8 mouse cellular contexts compared by ENCODE assay signal in genomic region chr11:8955678-8956077, GRCm38 (mm10). TPM values are rescaled to one million over a fixed set of nuclear protein-coding genes. Genes with fewer than 3 reads are reported as not detected.
DNase-seq lines count a peak whose midpoint lies in the region; ATAC-seq lines count a peak whose summit lies in the region.
"Had no signal": no experiment of that assay in that cellular context is flagged by ENCODE, and none has a peak within 500 bp of the region (broad histone marks: within the 10 kb centered on the region; RNA-seq: fewer than 3 reads in every experiment).

No protein-coding gene starts in this region.

- no peaks in the 10 kb centered on the region for H3K9me3 ChIP-seq in intestine, embryonic 15.5 days

- H3K4me1 ChIP-seq in intestine, embryonic 15.5 days (replicated peaks) = no peaks in the 10 kb centered on the region

- WGBS in intestine, embryonic 15.5 days = 16% methylated on average over 1 of the region's 1 CpGs

- no peak overlapping the region for H3K4me3 ChIP-seq in intestine, embryonic 15.5 days (replicated peaks)
- H3K4me3 ChIP-seq: erythroblast, embryonic 14.5 days had no signal

- H3K9ac ChIP-seq in intestine, embryonic 15.5 days = no peak overlapping the region

- no peaks in the 10 kb centered on the region for H3K36me3 ChIP-seq in intestine, embryonic 15.5 days

- 0 out of 2 replicates have a peak, but pooled peaks have one; percentile 23 for ATAC-seq in intestine, embryonic 15.5 days

- H3K27ac ChIP-seq in intestine, embryonic 15.5 days = no peak overlapping the region

- no peak overlapping the region for H3K4me2 ChIP-seq in intestine, embryonic 15.5 days (replicated peaks)

- no peaks in the 10 kb centered on the region for H3K27me3 ChIP-seq in intestine, embryonic 15.5 days (replicated peaks)

- peak; percentile 38 for DNase-seq in layer of hippocampus, adult 11-12 months (ENCODE audit: low spot score)
- DNase-seq in layer of hippocampus, adult 9-10 months (ENCODE audit: low spot score) = no peak
- peak; percentile 52 for DNase-seq in Muller cell, postnatal 12 days (ENCODE audit: inconsistent ontology term)
- DNase-seq in cerebellum, postnatal 36 days = peak; percentile 20 to 29
- peak; percentile 50 for DNase-seq in lung, postnatal 10 days
- peak; percentile 12 for DNase-seq in thymus, postnatal 25 days

RNA-seq across cellular contexts. Expression of gene Pkd1l1, which starts 17.4 kb away (rescaled TPM):
- polyA plus RNA-seq in intestine, embryonic 15.5 days (2015; fragmentation: Nextera tagmentation; extraction: Ambion mirVana) = 0.08 TPM in 1 of 2 replicates, not detected in the other

RNA-seq across cellular contexts. Expression of gene Hus1, which starts 55.3 kb away (rescaled TPM):
- polyA plus RNA-seq in intestine, embryonic 15.5 days (2015; fragmentation: Nextera tagmentation; extraction: Ambion mirVana) = 13.2 and 14.1 TPM in 2 replicates
